Mouse (Mus musculus): Measurements from ENCODE around the gene Arl8a. TPM values are rescaled to one million over a fixed set of nuclear protein-coding genes. Genes with fewer than 3 reads are reported as not detected.
A peak's percentile ranks its signal among the peaks of the same experiment; 100 is the strongest.

Gene Arl8a
- total RNA-seq, 2 experiments from 2014 or later: 18.3 to 35.6 TPM

DNA sequence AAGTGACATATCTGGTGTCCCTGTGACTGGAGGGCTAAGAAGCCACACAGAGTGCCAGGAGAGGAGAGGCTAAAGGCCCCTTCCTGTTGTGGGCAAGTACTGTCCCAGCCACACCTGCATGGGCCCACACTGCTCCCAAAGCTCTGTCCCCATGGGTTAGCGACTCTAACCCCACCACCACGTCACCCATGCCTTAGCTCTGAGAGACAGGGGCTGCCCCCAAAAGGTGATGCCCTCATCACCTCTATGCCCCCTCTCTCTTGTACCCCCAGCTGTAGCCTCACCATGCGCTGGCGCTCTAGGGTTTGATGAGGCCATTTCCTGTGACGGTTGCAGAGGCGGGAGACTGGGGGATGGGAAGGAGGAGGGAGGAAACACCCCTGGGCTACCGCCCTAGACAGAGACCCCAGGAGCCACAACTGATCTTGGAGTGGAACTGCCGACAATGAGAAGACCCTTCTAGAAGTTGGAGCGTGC is 13.7 kb upstream of the Arl8a start:
- peak; percentile 38 for ATAC-seq (replicated peaks; ENCODE audit: poor library complexity, severe bottlenecking)

DNA sequence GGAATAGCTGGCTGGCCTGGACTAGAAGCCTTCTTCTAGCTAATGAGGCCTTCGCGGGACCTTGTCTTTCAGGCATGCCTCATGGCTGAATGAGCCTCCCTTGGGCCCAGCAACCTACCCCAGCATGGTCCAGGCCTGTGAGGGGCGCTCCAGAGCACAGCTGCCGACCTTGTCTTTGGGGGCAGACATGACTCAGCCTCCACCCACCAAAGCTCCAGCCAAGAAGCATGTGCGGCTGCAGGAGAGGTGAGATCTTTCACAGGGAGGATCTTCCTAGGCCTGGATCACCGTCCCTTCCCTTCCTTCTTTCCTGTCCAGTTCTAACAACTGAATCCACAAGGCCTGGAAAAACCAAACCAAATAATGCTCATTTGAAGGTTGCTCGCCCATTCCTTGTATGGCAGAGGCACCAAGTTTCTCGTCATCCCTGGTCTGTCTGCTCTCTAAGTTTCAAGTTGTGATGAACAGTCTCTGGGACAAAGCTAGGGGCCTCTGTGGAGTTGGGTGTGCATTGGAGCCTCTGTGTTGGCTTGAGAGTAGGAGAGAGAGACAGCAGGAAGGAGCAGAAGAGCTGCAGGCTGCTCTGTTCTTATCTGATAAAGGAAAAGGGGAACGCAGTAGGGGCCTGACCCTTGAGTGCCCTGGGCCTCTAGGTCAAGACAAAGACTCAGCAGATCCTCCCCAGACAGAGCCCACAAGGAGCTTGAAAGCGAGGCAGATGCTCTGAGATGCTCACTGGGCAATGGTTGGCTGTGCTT is 12.8 kb upstream of the Arl8a start:
- ATAC-seq (replicated peaks; ENCODE audit: poor library complexity, severe bottlenecking): no peak

DNA sequence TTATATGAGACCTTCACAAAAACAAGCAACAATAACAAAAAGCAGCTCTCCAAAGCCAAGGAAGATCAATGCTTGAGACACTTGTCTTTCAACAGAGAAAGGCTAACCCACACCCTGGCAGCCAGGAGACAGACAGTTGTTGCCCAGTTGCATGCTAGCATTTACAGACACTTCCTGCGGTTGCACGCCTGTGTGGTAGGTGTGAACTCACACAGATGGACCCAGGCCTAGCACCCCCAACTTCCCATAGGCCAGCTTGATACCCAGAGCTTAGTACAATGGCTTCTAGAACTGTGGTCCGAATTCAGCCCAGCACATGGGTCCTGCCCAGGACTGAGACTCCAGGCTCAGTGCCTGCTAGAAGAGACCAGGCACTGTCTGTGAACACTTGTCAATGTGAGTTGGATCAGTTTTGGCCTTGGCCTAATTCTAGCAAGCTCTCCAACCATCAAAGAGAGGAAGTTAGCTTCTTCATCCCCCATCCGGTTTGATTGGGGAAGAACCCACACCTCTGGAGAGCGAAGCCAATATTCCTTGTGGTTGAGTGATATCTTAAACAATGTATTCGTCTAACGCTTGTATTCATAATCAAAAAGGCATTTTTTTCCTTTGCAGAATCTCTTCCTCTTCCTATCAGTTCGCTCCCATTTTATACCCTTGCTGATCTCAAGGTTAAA is 11.4 kb upstream of the Arl8a start:
- no peak for ATAC-seq (replicated peaks; ENCODE audit: poor library complexity, severe bottlenecking)

DNA sequence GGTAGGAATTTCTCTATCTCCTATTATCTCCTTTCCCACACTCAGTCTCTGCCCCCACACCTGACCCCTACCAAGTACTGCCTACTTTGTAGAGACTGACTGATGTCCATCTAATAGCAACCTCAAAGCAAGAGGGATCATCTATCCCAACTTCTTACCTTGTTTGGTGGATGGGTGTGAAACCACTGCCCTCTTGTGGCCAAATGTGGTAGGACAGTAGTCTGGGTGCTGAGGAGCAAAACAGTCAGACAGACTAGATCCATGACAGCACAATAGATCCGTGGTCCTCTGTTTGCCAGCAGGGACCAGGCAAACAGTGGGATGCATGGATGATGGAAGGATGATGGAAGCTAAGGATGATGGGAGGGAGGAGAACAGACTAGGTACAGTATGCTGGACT is 10.1 kb upstream of the Arl8a start:
- ATAC-seq (replicated peaks; ENCODE audit: poor library complexity, severe bottlenecking): 0 out of 2 replicates have a peak, but pooled peaks have one; percentile 19

- ATAC-seq (replicated peaks; ENCODE audit: poor library complexity, severe bottlenecking): peak; percentile 47; the same call in 1 of the 2 replicates
These were observed 6.7 kb upstream of the Arl8a start for GRCm38 (mm10) chr1:135139906-135140305.

DNA sequence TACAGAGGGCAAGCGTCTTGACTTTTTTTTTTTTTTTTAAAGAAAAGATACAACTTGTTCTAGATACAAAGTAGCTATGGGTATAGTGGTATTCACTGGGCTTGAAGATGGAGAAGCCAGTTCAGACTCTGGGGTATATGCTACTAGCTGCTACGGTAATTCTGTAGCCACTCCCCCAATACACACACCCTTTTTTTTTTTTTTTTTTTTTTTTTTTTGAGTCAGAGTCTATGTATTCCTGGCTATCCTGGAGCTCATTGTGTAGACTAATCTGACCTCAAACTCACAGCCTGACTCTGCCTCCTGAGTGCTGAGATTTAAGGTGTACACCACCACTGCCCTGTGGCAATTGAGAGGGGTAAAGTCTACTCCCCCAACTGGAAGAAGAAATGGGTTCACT is 4.2 kb upstream of the Arl8a start:
- no peak for ATAC-seq (replicated peaks; ENCODE audit: poor library complexity, severe bottlenecking)

DNA sequence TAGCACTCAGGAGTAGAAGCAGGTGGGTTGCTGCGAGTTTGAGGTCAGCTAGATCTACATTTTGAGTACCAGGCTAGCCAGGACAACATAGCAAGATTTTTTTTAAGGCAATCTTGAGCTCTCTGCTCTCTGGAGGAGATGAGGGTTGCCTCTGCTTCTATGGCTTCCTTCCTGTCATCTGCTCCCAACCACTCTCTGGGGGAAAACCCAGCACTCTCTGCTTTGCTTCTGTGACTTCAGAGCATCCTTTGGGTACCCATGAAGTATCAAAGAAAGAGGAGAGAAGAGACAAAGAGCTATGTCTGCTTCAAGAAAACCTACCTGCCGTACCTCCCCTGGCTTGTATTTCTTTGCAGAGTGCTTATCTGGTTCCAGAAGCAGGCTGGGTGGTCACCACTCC is 2.7 kb upstream of the Arl8a start:
- no peak for ATAC-seq (replicated peaks; ENCODE audit: poor library complexity, severe bottlenecking)

- ATAC-seq (replicated peaks; ENCODE audit: poor library complexity, severe bottlenecking): peak; percentile 86
These were observed 500 bp downstream of the Arl8a start for GRCm38 (mm10) chr1:135146946-135147701.

- ATAC-seq (replicated peaks; ENCODE audit: poor library complexity, severe bottlenecking): peak; percentile 68
These were observed 1.1 kb downstream of the Arl8a start for GRCm38 (mm10) chr1:135147702-135148058.

- no peak for ATAC-seq (replicated peaks; ENCODE audit: poor library complexity, severe bottlenecking)
These were observed 1.9 kb downstream of the Arl8a start for GRCm38 (mm10) chr1:135148476-135148875.

GRCm38 (mm10) chr1:135148996-135149395 is 2.4 kb downstream of the Arl8a start:
- ATAC-seq (replicated peaks; ENCODE audit: poor library complexity, severe bottlenecking): no peak

GRCm38 (mm10) chr1:135154011-135154410 is 7.4 kb downstream of the Arl8a start:
- no peak for ATAC-seq (replicated peaks; ENCODE audit: poor library complexity, severe bottlenecking)

- peak; percentile 84 for ATAC-seq (replicated peaks; ENCODE audit: poor library complexity, severe bottlenecking)
These were observed 7.9 kb downstream of the Arl8a start for GRCm38 (mm10) chr1:135154411-135154959.

GRCm38 (mm10) chr1:135156300-135156699 is 9.7 kb downstream of the Arl8a start:
- ATAC-seq (replicated peaks; ENCODE audit: poor library complexity, severe bottlenecking): no peak

DNA sequence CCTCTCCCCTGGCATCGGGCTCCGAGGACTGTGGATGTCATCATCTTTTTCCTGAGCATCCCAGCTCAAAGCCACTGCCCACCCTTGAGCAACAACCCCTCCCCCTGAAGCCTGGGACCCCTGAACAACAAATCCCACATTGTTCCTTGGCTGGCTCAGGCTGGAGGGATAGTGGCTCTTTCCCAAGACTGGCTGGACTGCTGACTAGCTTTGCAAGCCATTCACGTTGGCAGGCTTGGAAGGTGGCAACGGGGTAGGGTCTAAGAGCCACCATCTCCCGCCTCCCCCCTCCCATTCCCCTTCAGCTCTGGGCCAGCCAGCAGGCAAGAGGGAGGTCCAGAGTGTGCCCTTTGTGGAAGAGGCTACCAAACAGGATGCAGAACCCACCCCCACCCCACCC is 12.0 kb downstream of the Arl8a start:
- no peak for ATAC-seq (replicated peaks; ENCODE audit: poor library complexity, severe bottlenecking)

DNA sequence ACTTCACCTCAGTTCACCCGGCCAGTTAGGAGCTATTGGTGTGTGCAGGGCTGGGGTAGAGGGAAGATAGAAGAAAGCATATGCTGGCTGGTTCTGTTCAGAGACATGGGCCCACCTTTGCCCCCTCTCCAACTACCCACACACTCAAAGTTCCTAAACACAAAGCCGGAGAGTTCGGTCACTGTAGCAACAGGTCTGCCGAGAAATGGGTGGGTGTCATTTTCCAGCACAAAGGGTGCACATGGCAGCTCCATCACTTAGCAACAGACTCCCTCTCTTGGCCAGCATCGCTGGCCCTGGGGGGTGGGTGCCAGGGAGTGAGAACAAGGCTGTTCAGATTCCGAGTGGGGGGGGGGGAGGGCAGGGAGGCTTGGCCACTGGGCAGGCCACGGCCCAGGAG is 12.4 kb downstream of the Arl8a start:
- no peak for ATAC-seq (replicated peaks; ENCODE audit: poor library complexity, severe bottlenecking)

- no peak for ATAC-seq (replicated peaks; ENCODE audit: poor library complexity, severe bottlenecking)
These were observed 13.0 kb downstream of the Arl8a start for GRCm38 (mm10) chr1:135159556-135160123.

- no peak for ATAC-seq (replicated peaks; ENCODE audit: poor library complexity, severe bottlenecking)
These were observed 13.9 kb downstream of the Arl8a start for GRCm38 (mm10) chr1:135160411-135161050.

DNA sequence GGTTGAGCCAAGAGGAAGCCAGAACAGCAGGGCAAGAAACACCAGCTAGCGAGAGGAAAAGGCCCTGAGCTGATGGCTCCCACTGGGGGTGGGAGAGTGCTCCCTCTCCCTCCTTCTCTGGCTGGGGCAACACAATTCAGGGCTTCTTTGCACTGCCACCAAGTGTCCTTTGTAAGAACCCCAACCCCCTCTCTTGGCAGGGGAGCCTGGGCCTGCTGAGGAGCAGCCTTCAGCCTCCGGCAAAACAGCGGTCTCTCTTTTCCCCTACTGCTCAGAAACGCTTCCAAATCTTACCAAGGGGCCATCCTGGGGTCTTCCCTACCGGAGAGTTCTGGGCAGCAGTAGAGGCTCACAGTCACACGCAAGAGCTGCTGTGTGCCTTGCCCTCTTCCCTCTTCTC is 16.1 kb downstream of the Arl8a start:
- no peak for ATAC-seq (replicated peaks; ENCODE audit: poor library complexity, severe bottlenecking)

- no peak for ATAC-seq (replicated peaks; ENCODE audit: poor library complexity, severe bottlenecking)
These were observed 20.8 kb downstream of the Arl8a start, which contains the start of gene Gpr37l1 for GRCm38 (mm10) chr1:135167435-135167834. Gpr37l1 (minus strand) TSS chr1:135167681.
